Mouse (Mus musculus): ENCODE measurements around the gene Csad. TPM values are rescaled to one million over a fixed set of nuclear protein-coding genes. Genes with fewer than 3 reads are reported as not detected.

Csad gene
- polyA plus RNA-seq, 1 experiment from 2014 or later: 68.1 TPM

DNA sequence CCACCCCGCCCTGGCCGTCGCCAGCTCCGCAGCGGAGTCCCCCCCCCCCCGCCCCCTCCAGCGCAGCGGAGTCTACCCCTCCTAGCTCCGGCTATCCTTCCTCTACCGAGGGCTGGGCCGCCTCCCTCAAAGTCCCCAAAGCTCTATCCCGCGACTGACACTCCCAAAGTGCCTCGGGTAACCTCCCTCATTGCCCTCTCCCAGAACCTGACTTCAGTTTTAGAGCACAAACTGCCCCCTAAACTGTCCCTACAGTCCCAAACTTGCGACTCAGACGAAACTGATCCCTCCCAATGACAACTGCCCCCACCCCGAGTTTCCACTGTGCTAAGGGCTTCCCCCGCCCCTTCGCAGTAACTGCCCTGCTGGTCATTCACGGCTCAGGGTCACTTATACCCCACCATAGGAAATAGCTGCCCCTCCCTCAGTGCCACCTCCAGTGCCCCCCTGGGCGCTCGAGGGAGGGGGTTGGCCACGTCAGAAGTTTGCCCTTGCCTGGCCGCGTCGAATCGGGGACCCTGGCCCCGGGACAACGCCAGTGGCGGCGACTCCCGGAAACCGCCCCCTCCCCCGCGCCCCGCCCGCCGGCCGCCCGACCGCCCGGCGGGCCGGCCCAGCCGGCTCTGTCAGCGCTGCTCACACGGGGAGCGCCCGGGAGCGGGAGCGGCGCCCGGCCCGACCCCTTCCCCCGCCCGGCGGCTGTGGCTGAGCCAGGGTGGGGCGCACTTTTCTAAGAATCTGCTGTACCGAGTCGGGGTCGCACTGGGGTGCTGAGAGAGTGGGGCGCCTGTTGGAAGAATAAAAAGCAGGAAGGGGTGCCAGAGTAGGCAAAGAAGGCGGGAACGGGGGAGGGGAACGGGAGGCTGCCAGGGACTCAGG lies 43.0 kb upstream of the Csad start:
- DNase-seq (peak; percentile 85), ATAC-seq (ENCODE audit: insufficient read depth) (peak; percentile 50)
- Histone ChIP-seq H3K9me3 (ENCODE audit: low read depth, low read length) (no peaks in the 10 kb centered on the region), H3K4me2 (peak overlapping the region; percentile 81), H3K27me3 (ENCODE audit: insufficient read depth, low read length) (no peaks in the 10 kb centered on the region), H3K4me3 (ENCODE audit: low read depth, low read length) (peak overlapping the region; percentile 51), H3K9ac (peak overlapping the region; percentile 62), H3K27ac (ENCODE audit: low read depth) (peak overlapping the region; percentile 99), H3K36me3 (ENCODE audit: insufficient read depth) (peaks cover 27% of the 10 kb centered on the region; the same call in 1 of the 2 replicates), H3K4me1 (ENCODE audit: insufficient read depth) (peaks cover 41% of the 10 kb centered on the region)
- TF ChIP-seq CTCF (IDR thresholded peaks at IDR 0.05; ENCODE audit: low read depth): no peak
- WGBS: under 1% methylated on average over 64 of the region's 65 CpGs

DNA sequence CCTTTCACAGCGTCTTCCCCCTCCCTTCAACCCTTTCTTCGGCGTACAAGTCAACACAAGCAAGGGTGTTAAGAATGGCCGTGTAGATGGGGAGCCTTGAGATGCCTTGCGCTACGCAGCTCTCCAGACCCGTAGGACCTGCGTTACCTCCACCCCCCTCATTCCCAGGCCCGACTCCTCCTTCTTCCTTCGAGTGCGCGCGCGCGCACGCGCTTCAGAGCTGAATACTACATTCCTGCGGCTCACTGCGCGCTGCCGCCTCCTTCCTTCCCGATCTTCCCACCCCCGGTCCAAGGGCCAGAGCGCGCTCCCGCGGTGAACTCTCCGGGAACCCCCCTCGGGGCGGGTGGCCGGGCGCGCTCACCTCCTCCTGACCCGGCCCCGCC lies 42.3 kb upstream of the Csad start:
- Histone ChIP-seq H3K27ac (ENCODE audit: low read depth) (peak overlapping the region; percentile 99), H3K4me2 (peak overlapping the region; percentile 81), H3K4me3 (ENCODE audit: low read depth, low read length) (peak overlapping the region; percentile 51), H3K9me3 (ENCODE audit: low read depth, low read length) (no peaks in the 10 kb centered on the region), H3K27me3 (ENCODE audit: insufficient read depth, low read length) (no peaks in the 10 kb centered on the region), H3K36me3 (ENCODE audit: insufficient read depth) (peaks cover 27% of the 10 kb centered on the region; the same call in 1 of the 2 replicates), H3K4me1 (ENCODE audit: insufficient read depth) (peaks cover 42% of the 10 kb centered on the region), H3K9ac (peak overlapping the region; percentile 62)
- no peak for TF ChIP-seq CTCF (IDR thresholded peaks at IDR 0.05; ENCODE audit: low read depth)
- DNase-seq (peak; percentile 99), ATAC-seq (ENCODE audit: insufficient read depth) (peak; percentile 78)
- WGBS: 0% methylated on average over 29 of the region's 35 CpGs

DNA sequence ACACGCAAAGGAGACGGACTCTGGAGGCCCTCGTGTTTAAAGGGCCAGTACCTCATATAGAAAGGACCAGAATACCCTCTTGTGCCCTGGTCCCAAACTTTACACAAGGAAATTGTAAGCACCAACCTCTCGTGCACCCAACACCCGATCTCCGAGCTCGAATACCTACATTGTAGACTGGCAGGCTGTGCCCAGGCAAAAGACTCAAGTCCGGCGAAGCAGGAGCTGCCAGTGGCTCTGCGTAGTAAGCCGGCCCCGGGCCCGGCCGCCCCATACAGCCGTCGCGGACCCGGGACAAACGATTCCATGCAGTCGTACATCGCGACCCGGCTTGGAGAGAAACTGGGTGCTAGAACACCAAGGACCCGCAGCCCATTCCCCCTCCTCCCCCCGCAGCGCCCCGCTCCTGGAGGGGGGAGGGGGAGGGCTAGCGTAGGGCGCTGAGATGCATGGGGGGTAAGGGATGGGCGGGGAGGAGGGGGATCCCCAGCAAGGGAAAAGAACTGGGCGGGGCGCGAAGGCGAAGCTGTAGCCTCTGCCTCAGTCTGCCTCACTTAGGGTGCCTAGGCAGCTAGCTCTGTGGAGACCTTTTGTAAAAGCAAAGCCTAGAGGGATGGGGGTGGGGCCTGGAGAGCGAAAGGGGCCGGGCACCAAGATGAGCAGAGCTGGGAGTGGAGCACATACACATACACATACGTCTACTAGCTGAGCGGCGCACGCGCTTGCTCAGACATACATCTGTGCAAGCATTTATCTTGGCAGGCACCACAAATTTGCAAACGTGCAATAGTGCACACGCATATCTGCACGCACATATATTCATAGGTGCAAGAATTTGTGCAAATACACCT lies 41.6 kb upstream of the Csad start:
- peaks cover 42% of the 10 kb centered on the region for H3K4me1 ChIP-seq (ENCODE audit: insufficient read depth)
- DNase-seq (peak; percentile 87), ATAC-seq (ENCODE audit: insufficient read depth) (peak; percentile 80)

DNA sequence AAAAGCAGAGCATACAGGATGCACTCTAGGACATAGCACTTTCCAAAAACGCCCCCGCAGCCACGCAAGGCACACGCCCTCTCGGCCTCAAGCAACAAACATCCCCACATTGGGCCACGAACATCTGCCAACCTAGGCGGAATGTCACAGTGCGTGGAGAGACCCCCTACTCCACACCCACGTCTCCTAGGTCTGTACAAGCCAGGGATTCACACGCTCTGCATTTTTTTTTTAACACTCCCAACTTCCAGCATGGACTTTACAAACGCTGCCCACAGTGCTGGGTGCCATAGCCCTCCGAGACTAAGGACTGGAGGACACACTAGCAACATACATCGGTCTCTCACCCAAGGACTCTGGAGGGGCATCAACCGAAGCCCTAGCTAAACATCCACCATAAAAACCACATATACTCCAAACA lies 40.9 kb upstream of the Csad start:
- 5% methylated on average over 14 of the region's 14 CpGs for WGBS
- Histone ChIP-seq H3K9me3 (ENCODE audit: low read depth, low read length) (no peaks in the 10 kb centered on the region), H3K4me3 (ENCODE audit: low read depth, low read length) (peak overlapping the region; percentile 51), H3K27me3 (ENCODE audit: insufficient read depth, low read length) (no peaks in the 10 kb centered on the region), H3K36me3 (ENCODE audit: insufficient read depth) (peaks cover 30% of the 10 kb centered on the region; the same call in 1 of the 2 replicates), H3K4me2 (peak overlapping the region; percentile 81), H3K27ac (ENCODE audit: low read depth) (peak overlapping the region; percentile 99), H3K4me1 (ENCODE audit: insufficient read depth) (peaks cover 36% of the 10 kb centered on the region), H3K9ac (peak overlapping the region; percentile 62)
- ATAC-seq (ENCODE audit: insufficient read depth): no peak
- TF ChIP-seq CTCF (IDR thresholded peaks at IDR 0.05; ENCODE audit: low read depth): no peak
- no peak for DNase-seq

More for the DNA sequence above, 41.6 kb upstream of the Csad start:
- peaks cover 29% of the 10 kb centered on the region; the same call in 1 of the 2 replicates for H3K36me3 ChIP-seq (ENCODE audit: insufficient read depth)
- no peaks in the 10 kb centered on the region for H3K9me3 ChIP-seq (ENCODE audit: low read depth, low read length)
- TF ChIP-seq CTCF (IDR thresholded peaks at IDR 0.05; ENCODE audit: low read depth): no peak
- H3K9ac ChIP-seq: peak overlapping the region; percentile 62
- H3K4me2 ChIP-seq: peak overlapping the region; percentile 81
- no peaks in the 10 kb centered on the region for H3K27me3 ChIP-seq (ENCODE audit: insufficient read depth, low read length)
- H3K27ac ChIP-seq (ENCODE audit: low read depth): peak overlapping the region; percentile 99
- WGBS: 1% methylated on average over 42 of the region's 44 CpGs
- H3K4me3 ChIP-seq (ENCODE audit: low read depth, low read length): peak overlapping the region; percentile 51

DNA sequence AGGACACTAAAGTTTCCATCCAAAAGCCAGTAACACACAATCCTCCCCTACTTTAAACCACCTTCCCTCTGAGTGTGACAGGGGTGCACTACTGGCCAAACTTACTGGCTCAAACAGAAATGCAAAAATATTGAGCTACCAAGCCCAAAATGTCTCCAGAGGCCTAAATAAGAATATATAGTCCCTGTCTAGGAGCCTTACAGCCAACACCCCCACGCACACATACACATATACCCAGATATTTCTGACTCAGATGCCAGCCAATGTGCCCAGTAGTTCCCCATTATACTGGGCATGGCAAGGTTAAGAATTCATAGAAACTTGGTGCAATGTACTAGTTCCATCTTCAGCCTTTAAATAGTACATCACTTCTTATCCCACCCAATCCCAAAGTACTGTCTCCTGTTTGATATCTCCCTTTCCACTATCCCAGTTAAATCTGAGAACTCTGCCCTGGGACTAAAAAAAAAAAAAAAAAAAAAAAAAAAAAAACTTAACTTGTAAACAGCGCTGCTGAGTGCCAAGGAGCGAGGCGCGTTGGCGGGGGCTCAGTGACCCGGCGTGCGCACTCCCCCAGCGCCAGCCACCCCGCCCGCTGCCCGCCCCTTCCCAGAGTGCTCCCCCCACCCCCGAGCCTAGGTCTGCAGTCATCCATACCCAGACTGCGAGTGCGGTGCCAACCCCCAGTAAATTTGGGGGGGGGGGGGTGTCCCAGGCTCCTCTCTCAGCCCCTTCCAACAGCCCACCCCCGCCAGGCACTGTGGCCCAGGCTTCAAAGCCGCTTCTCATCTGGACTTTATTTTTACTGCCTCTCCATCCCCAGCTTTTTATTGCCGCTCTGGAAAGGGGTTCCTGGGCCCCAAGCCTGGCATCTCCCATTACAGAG lies 40.0 kb upstream of the Csad start:
- Histone ChIP-seq H3K4me1 (ENCODE audit: insufficient read depth) (peaks cover 32% of the 10 kb centered on the region), H3K27me3 (ENCODE audit: insufficient read depth, low read length) (no peaks in the 10 kb centered on the region), H3K9me3 (ENCODE audit: low read depth, low read length) (no peaks in the 10 kb centered on the region), H3K9ac (peak overlapping the region; percentile 62), H3K4me3 (ENCODE audit: low read depth, low read length) (peak overlapping the region; percentile 51), H3K4me2 (peak overlapping the region; percentile 81), H3K27ac (ENCODE audit: low read depth) (peak overlapping the region; percentile 99), H3K36me3 (ENCODE audit: insufficient read depth) (peaks cover 30% of the 10 kb centered on the region; the same call in 1 of the 2 replicates)
- DNase-seq: peak; percentile 41
- no peak for ATAC-seq (ENCODE audit: insufficient read depth)
- no peak for TF ChIP-seq CTCF (IDR thresholded peaks at IDR 0.05; ENCODE audit: low read depth)
- 8% methylated on average over 19 of the region's 19 CpGs for WGBS
